Mouse (Mus musculus) ES-E14 (cell line): ENCODE results near the gene Rgp1.

ENCODE experiments used
- CHD2 ChIP-seq: IDR thresholded peaks from 2 replicates; pipeline ENCODE4 v1.6.1; 2014; ENCODE audit warnings: mild to moderate bottlenecking, low read depth, low read length, inconsistent platforms
- HCFC1 ChIP-seq: IDR thresholded peaks from 2 replicates; pipeline ENCODE4 v1.6.1; 2012; ENCODE audit warnings: low read length, inconsistent platforms, borderline replicate concordance; ENCODE audit not compliant: insufficient read depth
- MAFK ChIP-seq: IDR thresholded peaks from 2 replicates; pipeline ENCODE4 v1.6.1; 2014; ENCODE audit warnings: mild to moderate bottlenecking, low read depth, low read length, inconsistent platforms; ENCODE audit not compliant: insufficient read depth
- ZC3H11A ChIP-seq: IDR thresholded peaks from 2 replicates; pipeline ENCODE4 v1.6.1; 2012; ENCODE audit warnings: low read depth, mild to moderate bottlenecking, inconsistent platforms, low read length, borderline replicate concordance
- ZNF384 ChIP-seq: IDR thresholded peaks from 2 replicates; pipeline ENCODE4 v1.6.1; 2012; ENCODE audit warnings: low read depth, low read length, inconsistent platforms

- no peak for TF ChIP-seq ZNF384
- no peak for TF ChIP-seq MAFK
- no peak for TF ChIP-seq CHD2
- TF ChIP-seq HCFC1: no peak
- TF ChIP-seq ZC3H11A: no peak
Measured at GRCm38 (mm10) chr4:43612534-43612933, 34.0 kb downstream of the Rgp1 start.
